Comparison of ENCODE assay signal across 12 mouse cellular contexts in the genomic region with DNA sequence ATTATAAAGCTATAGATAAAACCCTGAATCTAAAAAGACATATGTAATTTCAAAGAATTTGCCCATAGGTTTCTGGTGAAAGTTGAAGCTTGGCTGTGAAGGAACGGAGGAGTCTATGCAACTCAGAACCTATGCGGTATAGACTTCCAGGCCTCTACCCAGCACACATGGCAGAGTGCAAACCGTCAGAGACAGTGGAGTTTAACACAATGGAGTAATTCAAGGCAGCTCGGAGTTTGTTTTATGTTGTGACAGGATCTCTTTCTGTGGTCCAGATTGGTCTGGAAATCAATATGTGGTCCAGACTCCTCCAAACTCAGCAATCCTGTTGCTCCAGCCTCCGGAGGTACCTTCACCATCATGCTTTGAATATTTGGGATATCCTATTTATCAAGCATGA. TPM values are rescaled to one million over a fixed set of nuclear protein-coding genes. Genes with fewer than 3 reads are reported as not detected.
DNase-seq lines count a peak whose midpoint lies in the region; ATAC-seq and TF ChIP-seq lines count a peak whose summit lies in the region.
"Had no signal": no experiment of that assay in that cellular context is flagged by ENCODE, and none has a peak within 500 bp of the region (broad histone marks: within the 10 kb centered on the region; RNA-seq: fewer than 3 reads in every experiment).

No protein-coding gene starts in this region.

- H3K27me3 ChIP-seq in heart, embryonic 11.5 days (ENCODE audit: control insufficient read depth, insufficient read depth, low read length) = peaks cover 3% of the 10 kb centered on the region; the same call in 1 of the 2 replicates
- no peaks in the 10 kb centered on the region for H3K27me3 ChIP-seq in ES-Bruce4 (ENCODE audit: control insufficient read depth, insufficient read depth, low read length, poor library complexity, severe bottlenecking)
- peaks cover 12% of the 10 kb centered on the region for H3K27me3 ChIP-seq in hindbrain, embryonic 12.5 days
- H3K27me3 ChIP-seq in midbrain, embryonic 13.5 days = peaks cover 38% of the 10 kb centered on the region

- H3K9ac ChIP-seq in heart, embryonic 11.5 days (ENCODE audit: low read depth, low read length) = no peak overlapping the region
- peak overlapping the region; percentile 20 for H3K9ac ChIP-seq in ES-Bruce4 (ENCODE audit: low read depth, poor library complexity, severe bottlenecking)
- no peak overlapping the region for H3K9ac ChIP-seq in hindbrain, embryonic 12.5 days
- peak overlapping the region; percentile 66; the same call in 1 of the 2 replicates for H3K9ac ChIP-seq in midbrain, embryonic 13.5 days (replicated peaks)

- no peaks in the 10 kb centered on the region for H3K36me3 ChIP-seq in heart, embryonic 11.5 days (ENCODE audit: control insufficient read depth, insufficient read depth, low read length)
- no peaks in the 10 kb centered on the region for H3K36me3 ChIP-seq in ES-Bruce4 (ENCODE audit: control insufficient read depth, insufficient read depth, low read length, poor library complexity, severe bottlenecking)
- no peaks in the 10 kb centered on the region for H3K36me3 ChIP-seq in hindbrain, embryonic 12.5 days
- no peaks in the 10 kb centered on the region for H3K36me3 ChIP-seq in midbrain, embryonic 13.5 days

- H3K4me3 ChIP-seq in heart, embryonic 11.5 days (ENCODE audit: low read depth, low read length) = peak overlapping the region; percentile 65
- H3K4me3 ChIP-seq in ES-Bruce4 (ENCODE audit: low read depth, low read length) = peak overlapping the region; percentile 66
- H3K4me3 ChIP-seq in hindbrain, embryonic 12.5 days = peak overlapping the region; percentile 45
- H3K4me3 ChIP-seq in midbrain, embryonic 13.5 days (replicated peaks) = peak overlapping the region; percentile 50

- H3K4me1 ChIP-seq in heart, embryonic 11.5 days (ENCODE audit: control insufficient read depth, insufficient read depth, low read length) = no peaks in the 10 kb centered on the region
- H3K4me1 ChIP-seq in ES-Bruce4 (ENCODE audit: control insufficient read depth, insufficient read depth, low read length) = peaks cover 2% of the 10 kb centered on the region
- no peaks in the 10 kb centered on the region for H3K4me1 ChIP-seq in hindbrain, embryonic 12.5 days
- H3K4me1 ChIP-seq in midbrain, embryonic 13.5 days (replicated peaks) = peaks cover 6% of the 10 kb centered on the region; the same call in 1 of the 2 replicates

- no peak for TF ChIP-seq CTCF in ES-Bruce4 (IDR thresholded peaks at IDR 0.05; ENCODE audit: low read depth, low read length)

- ATAC-seq in heart, embryonic 11.5 days (replicated peaks; ENCODE audit: insufficient number of reproducible peaks, low FRiP score, low TSS enrichment) = no peak
- no peak for ATAC-seq in hindbrain, embryonic 12.5 days (ENCODE audit: low FRiP score)
- no peak for ATAC-seq in midbrain, embryonic 13.5 days

- no peak for DNase-seq in heart, adult 18-20 months
- DNase-seq in yolk sac, embryonic 10.5 days (ENCODE audit: low spot score) = no peak
- no peak for DNase-seq in layer of hippocampus, adult 18-20 months (ENCODE audit: low spot score in 2 of 2)
- no peak for DNase-seq in cerebellum, adult 11-12 months
- DNase-seq: B cell, adult 2 months; gastrocnemius, postnatal 25 days; right cerebral cortex, postnatal 14 days had no signal

- peak overlapping the region; percentile 73 for H3K4me2 ChIP-seq in heart, embryonic 11.5 days
- H3K4me2 ChIP-seq in hindbrain, embryonic 12.5 days (replicated peaks) = peak overlapping the region; percentile 62
- H3K4me2 ChIP-seq in midbrain, embryonic 13.5 days (replicated peaks) = peak overlapping the region; percentile 67

- no peak for TF ChIP-seq POLR2A in ES-Bruce4 (IDR thresholded peaks at IDR 0.05; ENCODE audit: insufficient read depth, low read length)

- no peak for TF ChIP-seq EP300 in ES-Bruce4 (IDR thresholded peaks at IDR 0.05; ENCODE audit: insufficient read depth, low read depth, low read length)

- WGBS in heart, embryonic 11.5 days (ENCODE audit: insufficient replicate concordance) = 27% methylated on average over 5 of the region's 5 CpGs
- 22% methylated on average over 5 of the region's 5 CpGs for WGBS in hindbrain, embryonic 12.5 days
- WGBS in midbrain, embryonic 13.5 days = 11% methylated on average over 5 of the region's 5 CpGs

- H3K9me3 ChIP-seq in heart, embryonic 11.5 days (replicated peaks; ENCODE audit: control insufficient read depth, low read length) = no peaks in the 10 kb centered on the region
- no peaks in the 10 kb centered on the region for H3K9me3 ChIP-seq in ES-Bruce4 (replicated peaks; ENCODE audit: control insufficient read depth, insufficient read depth, low read length, poor library complexity, severe bottlenecking)
- no peaks in the 10 kb centered on the region for H3K9me3 ChIP-seq in hindbrain, embryonic 12.5 days (replicated peaks)
- no peaks in the 10 kb centered on the region for H3K9me3 ChIP-seq in midbrain, embryonic 13.5 days

- no peak overlapping the region for H3K27ac ChIP-seq in heart, embryonic 11.5 days (ENCODE audit: low read depth, low read length)
- H3K27ac ChIP-seq in ES-Bruce4 (ENCODE audit: insufficient read depth, low read length) = no peak overlapping the region
- H3K27ac ChIP-seq in hindbrain, embryonic 12.5 days = no peak overlapping the region
- no peak overlapping the region for H3K27ac ChIP-seq in midbrain, embryonic 13.5 days

RNA-seq across cellular contexts. Expression of a gene that starts 39.5 kb away (rescaled TPM):
- not detected in 2 replicates for polyA plus RNA-seq in heart, embryonic 11.5 days (2014; fragmentation: Nextera tagmentation; extraction: Ambion mirVana)
- not detected for total RNA-seq in heart, adult 18-20 months (2021)
- not detected in 2 replicates for polyA plus RNA-seq in ES-Bruce4 (2011; ENCODE audit: insufficient read depth, insufficient read length, low read depth, missing spikeins)
- polyA plus RNA-seq in hindbrain, embryonic 12.5 days (2016; fragmentation: Nextera tagmentation; extraction: Ambion mirVana) = not detected in 2 replicates
- polyA plus RNA-seq in midbrain, embryonic 13.5 days (2015; fragmentation: Nextera tagmentation; extraction: Ambion mirVana) = not detected in 2 replicates
- not detected for total RNA-seq in layer of hippocampus, adult 18-20 months (2021)
- total RNA-seq: gastrocnemius, postnatal 25 days; left cerebral cortex, postnatal 25 days had no signal

RNA-seq across cellular contexts. Expression of a gene that starts 58.9 kb away (rescaled TPM):
- polyA plus RNA-seq in heart, embryonic 11.5 days (2014; fragmentation: Nextera tagmentation; extraction: Ambion mirVana) = not detected in 2 replicates
- not detected for total RNA-seq in heart, adult 18-20 months (2021)
- 1.2 and 2.2 TPM in 2 replicates for polyA plus RNA-seq in ES-Bruce4 (2011; ENCODE audit: insufficient read depth, insufficient read length, low read depth, missing spikeins)
- polyA plus RNA-seq in hindbrain, embryonic 12.5 days (2016; fragmentation: Nextera tagmentation; extraction: Ambion mirVana) = 0.85 TPM in 1 of 2 replicates, not detected in the other
- polyA plus RNA-seq in midbrain, embryonic 13.5 days (2015; fragmentation: Nextera tagmentation; extraction: Ambion mirVana) = not detected in 2 replicates
- total RNA-seq in layer of hippocampus, adult 18-20 months (2021) = not detected
- total RNA-seq: gastrocnemius, postnatal 25 days; left cerebral cortex, postnatal 25 days had no signal

Comparison
In these comparisons a context has a peak if more than half of its experiments do, and no peak if none do; other contexts are left out.
1. H3K9ac ChIP-seq: peak in ES-Bruce4 (single experiment) and midbrain, embryonic 13.5 days (single experiment); none in heart, embryonic 11.5 days (single experiment) and hindbrain, embryonic 12.5 days (single experiment).
2. Peak in every context shown above with its lines, with median percentiles within 50 percentile points of each other: H3K4me2 ChIP-seq and H3K4me3 ChIP-seq.